Mouse (Mus musculus) spleen, embryonic (tissue): ENCODE data around the gene Fbxw8.

Source experiments
- CTCF ChIA-PET: fragments of 350-600 bp; sonication (Branson Sonifier 250); formaldehyde crosslinking; loops from one replicate; lab custom pipeline; 2022; lab: Charles Lee

Gene Fbxw8

DNA sequence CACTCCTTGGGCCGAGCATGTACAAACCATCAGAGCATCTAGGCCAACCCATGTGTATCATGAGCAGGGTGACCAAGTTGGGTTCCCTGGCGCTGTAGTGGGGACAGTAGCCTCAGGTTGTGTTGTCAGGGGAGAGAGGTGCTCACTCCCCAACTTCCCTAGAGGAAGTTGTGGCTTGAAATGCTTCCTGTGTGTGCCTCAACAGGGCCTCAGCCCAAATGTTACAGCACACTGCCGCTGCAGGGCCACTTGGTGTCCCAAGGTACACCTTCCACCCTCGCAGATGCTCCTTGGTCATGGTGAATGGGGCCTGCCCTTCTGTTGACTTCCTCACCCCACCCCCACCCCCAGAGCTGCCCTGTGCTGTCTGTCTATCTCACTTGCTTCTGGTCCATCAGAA lies 106.9 kb downstream of the Fbxw8 start:
- CTCF ChIA-PET: interaction anchor here (0.6 kb wide), 3 partner anchors 16 to 541 kb away, joined by 3 to 5 read pairs (median 3); no protein-coding TSS in a partner anchor

GRCm38 (mm10) chr5:118047091-118047757 lies 108.0 kb downstream of the Fbxw8 start:
- CTCF ChIA-PET: no interaction called here

DNA sequence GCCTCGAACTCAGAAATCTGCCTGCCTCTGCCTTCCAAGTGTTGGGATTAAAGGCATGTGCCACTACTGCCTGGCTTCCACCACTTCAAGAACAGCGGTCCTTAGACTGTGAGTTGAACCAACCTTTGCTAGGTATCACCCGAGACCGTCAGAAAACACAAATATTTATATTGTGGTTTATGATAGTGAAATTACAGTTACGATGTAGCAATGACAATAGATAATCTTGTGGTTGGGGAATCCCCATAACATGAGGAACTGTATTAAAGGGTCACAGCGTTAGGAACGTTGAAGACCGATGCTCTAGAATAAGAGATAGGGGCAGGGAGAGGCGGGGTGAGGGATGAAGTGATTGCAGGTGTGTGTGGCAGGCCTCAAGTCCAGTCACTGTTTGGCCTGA lies 109.9 kb downstream of the Fbxw8 start:
- CTCF ChIA-PET: no interaction called here

GRCm38 (mm10) chr5:118044907-118045306 lies 110.4 kb downstream of the Fbxw8 start:
- CTCF ChIA-PET: no interaction called here

- CTCF ChIA-PET: no interaction called here
Observed at GRCm38 (mm10) chr5:118043761-118044160, 111.5 kb downstream of the Fbxw8 start.

DNA sequence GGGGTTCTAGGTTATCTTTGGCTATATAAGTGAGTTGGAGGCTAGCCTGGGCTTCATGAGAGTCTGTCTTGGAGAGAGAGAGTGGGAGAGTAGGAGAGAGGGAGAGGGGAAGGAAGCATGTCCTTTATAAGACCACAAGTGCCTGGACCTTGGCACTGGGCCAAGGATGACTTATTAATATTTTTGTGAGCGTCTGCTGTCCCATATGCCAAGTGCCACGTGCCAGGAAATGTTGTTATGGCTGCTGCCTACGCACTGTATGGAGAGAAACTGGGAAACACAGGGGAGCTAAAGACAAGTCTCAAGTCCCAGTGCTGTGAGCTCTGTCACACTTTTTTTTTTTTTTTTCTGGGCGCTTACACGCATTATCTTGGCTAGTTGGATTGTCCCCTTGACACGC lies 112.7 kb downstream of the Fbxw8 start:
- CTCF ChIA-PET: no interaction called here

GRCm38 (mm10) chr5:118039241-118039668 lies 116.0 kb downstream of the Fbxw8 start:
- CTCF ChIA-PET: no interaction called here

GRCm38 (mm10) chr5:118037798-118038484 lies 117.3 kb downstream of the Fbxw8 start:
- CTCF ChIA-PET: no interaction called here

DNA sequence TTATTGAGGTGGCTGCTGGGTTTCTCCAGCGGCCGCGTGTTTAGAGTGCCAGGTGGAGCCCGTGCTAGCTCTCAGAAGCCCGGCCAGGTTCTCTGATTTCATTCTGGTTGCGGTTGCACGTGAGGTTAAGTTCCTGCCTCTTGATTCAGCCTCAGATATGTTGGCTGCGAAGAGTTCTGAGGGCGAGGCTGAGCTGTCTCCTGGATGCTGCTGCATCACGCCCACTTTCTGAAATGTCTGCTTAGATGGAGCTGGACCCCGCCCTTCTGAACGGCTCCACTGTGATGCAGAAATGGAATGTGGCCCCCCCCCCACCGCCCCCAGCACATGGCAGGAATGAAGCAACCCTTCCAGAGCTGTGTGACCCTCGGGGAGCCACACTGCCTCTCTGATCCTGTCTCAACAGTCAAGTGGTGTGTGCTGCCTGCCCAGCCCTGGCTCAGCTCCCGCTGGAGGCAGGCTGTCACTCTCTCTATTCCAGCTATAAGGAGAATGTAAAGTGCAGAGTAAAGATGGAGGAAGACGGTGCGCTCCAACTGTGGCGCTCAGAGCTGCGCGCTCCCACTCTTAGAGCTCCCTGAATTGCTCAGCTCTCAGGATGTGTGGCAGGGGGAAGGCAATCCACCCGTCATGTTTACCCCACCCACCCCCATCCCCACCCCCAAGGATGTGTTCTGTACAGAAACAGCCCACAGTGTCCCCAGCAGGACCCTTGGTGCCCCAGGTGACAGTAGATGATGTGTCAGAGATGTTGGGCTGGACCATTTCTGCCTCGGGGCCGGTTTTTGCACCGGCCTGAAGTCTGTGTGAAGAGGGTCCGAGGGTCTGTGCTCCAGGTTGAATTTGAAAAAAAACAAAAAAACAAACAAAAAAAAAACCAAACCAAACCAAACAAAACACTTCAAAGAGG lies 118.1 kb downstream of the Fbxw8 start:
- CTCF ChIA-PET: no interaction called here

DNA sequence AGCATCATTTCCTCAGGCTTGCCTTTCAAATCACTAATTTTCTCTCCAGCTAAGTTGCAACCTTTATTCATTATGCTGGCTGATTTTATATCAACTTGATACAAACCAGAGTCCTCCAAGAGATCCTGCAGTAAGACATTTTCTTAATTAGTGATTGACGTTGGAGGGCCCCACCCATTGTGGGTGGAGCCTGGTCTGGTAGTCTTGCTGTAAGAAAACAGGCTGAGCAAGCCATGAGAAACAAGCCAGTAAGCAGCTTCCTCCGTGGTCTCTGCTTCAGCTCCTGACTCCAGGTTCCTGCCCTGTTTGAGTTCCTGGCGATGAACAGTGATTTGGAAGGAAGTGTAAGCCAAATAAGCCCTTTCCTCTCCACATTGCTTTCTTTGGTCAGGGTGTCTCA lies 119.5 kb downstream of the Fbxw8 start:
- CTCF ChIA-PET: no interaction called here

DNA sequence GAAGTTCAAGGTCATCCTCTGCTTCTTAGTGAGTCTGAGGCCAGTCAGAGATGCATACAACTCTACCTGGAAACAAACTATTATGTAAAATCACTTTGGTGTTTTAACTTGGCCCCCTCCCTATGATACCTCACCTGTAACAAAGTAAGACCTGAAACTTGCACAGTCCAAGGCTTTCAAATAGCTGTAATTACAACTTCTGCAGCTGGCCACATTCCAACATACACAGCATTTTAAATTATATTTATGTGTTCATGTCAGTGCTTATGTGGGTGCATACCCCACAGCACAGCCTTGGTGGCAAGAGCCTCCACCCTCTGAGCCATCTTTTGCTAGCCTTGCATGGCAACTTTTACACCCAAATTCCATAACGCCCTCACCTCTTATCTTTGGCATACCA lies 120.6 kb downstream of the Fbxw8 start:
- CTCF ChIA-PET: no interaction called here

GRCm38 (mm10) chr5:118033740-118034139 lies 121.5 kb downstream of the Fbxw8 start:
- CTCF ChIA-PET: no interaction called here

DNA sequence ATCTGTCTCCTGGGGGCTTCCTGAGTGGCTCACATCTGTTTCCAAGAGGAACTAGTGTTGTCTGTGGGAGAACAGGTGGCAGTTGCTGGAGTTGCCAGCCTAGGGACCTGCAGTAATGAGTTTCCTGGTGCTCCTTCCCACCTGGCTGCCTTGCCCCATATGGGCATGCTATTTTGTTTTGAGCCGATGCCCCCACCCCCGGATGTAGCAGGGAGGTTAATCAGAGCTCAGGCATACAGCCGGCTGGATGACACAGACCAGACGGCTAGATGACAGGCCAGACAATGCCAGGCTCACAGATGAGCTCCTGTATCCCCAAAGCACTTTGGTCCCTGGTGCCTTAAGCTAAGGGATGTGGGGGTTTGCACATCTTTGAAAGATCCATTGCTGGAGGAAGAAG lies 121.9 kb downstream of the Fbxw8 start:
- CTCF ChIA-PET: no interaction called here

GRCm38 (mm10) chr5:118031508-118031907 lies 123.8 kb downstream of the Fbxw8 start:
- CTCF ChIA-PET: no interaction called here

DNA sequence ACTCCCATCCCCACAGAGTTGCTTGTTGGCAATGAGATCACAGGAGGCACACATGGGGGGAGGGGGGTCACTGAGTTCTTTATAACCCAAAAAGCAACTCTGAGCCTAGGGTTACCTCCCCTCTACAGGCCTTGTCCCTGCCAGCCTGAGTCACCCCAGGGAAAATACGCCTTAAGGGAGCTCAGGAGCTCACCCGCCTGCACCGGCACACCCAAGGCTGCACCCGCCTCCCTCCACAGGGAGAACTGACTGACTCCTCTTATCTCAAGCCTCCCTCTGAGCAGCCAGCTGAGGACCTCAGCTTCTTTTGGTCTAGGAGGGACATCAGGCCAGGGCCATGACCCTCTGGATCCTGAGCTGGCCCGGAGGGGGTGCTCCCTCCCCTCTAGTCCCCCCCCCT lies 124.2 kb downstream of the Fbxw8 start:
- CTCF ChIA-PET: no interaction called here

- CTCF ChIA-PET: no interaction called here
Observed at GRCm38 (mm10) chr5:118030022-118030675, 125.1 kb downstream of the Fbxw8 start.

DNA sequence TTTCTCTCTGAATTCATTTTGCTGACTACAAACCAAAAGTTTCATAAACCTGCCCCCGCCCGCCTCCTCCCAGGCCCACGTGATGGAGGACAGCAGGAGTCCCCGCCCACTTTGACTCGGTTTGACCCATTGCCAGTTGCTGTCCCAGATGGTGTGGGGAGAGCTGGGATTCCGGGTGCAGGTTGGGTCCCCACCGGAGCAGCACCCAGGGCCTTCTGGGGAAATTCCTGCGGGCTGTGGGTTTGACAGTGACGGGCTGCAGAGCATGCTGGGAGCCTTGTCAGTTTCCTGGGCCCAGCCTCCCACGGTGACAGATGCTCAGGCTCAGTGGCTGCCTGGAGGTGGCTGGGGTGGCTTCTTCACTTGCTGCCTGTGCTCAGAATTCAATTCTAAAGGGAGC lies 125.8 kb downstream of the Fbxw8 start:
- CTCF ChIA-PET: no interaction called here

DNA sequence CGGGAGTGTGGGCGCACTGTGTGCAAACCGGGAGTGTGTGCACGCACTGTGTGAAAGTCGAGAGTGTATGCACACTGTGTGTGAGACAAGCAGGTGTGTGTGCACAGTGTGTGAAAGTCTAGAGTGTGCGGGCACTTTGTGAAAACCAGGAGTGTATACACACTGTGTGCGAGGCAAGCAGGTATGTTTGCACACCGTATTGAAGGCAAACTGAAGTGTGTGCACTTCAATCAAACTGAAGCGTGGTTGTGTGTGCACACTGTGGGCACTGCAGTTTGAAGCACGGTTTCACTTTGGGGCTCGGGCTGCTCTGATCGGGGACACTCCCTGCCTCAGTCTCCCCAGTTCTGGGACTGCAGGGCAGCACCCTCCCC lies 126.2 kb downstream of the Fbxw8 start:
- CTCF ChIA-PET: no interaction called here

- CTCF ChIA-PET: no interaction called here
Observed at GRCm38 (mm10) chr5:118028191-118029034, 126.9 kb downstream of the Fbxw8 start.

DNA sequence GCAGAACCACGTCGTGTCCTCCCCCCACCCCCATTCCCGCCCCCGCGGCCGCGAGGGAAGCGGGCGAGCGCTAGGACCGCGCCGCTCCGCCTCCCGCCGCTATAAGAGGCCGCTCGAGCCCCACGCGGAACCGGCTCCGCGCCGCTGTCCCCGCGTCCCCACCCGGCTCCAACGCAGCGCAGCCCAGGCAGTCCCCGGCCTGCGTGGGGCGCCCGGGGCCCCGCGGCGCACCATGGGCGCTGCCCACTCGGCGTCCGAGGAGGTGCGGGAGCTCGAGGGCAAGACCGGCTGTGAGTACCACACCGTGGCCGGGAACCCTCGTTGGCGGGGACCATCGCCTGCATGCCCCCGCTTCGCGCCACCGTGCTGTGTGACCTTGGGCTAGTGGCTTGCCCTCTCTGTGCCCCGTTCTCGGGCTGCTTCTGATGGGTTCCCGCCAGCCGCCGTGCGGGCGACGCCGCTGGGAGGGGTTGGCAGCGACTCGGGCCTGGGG lies 127.5 kb downstream of the Fbxw8 start, which contains the start of gene Tesc:
Gene Tesc (plus strand): TSS at position 46 of the 493 bp plus-strand sequence.
- CTCF ChIA-PET: no interaction called here
